Mouse (Mus musculus) ES-Bruce4 (cell line): ENCODE measurements around the gene Bloc1s6.

Source experiments
- CTCF ChIP-seq: IDR thresholded peaks from one replicate; pipeline ENCODE4 v1.8.1; 2011; ENCODE audit warnings: low read depth, low read length
- EP300 ChIP-seq: IDR thresholded peaks from 2 replicates; pipeline ENCODE4 v1.6.1; 2011; ENCODE audit warnings: low read depth, low read length; ENCODE audit not compliant: insufficient read depth

- TF ChIP-seq CTCF: no peak
- no peak for TF ChIP-seq EP300
Observed at GRCm38 (mm10) chr2:122716301-122716842, 21.9 kb upstream of the Bloc1s6 start.
